Mouse (Mus musculus): ENCODE measurements around the gene Bcar3.

DNA sequence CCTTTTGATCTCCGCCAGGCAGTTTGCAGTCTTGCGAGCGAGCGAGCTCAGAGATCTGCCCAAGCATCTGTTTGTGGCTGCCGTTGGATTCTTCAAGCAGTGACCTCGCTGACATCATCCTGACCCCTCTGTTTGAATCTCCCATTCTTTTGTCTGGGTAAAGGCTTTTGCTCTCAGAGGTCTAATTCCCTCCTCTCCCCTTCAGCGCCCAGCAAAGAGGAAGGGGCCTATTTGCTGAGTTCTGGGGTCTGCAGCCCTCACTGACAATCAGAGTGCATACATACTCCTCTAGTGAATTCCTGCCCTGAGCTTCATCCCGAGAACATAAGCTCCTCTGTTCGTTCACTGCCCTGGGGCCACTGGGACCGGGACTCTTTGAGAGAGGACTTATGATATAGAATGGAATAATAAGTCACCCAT is 82.5 kb downstream of the Bcar3 start:
- TF ChIP-seq POLR2A (IDR thresholded peaks at IDR 0.05; ENCODE audit: borderline replicate concordance, insufficient read depth, low read length), result no peak
- no peak for TF ChIP-seq CTCF (IDR thresholded peaks at IDR 0.05; ENCODE audit: borderline replicate concordance, insufficient read depth, low read depth, low read length)

All from cerebellum, adult 2 months (tissue).